Mouse (Mus musculus): Measurements from ENCODE around the gene Cops9.

GRCm38 (mm10) chr1:92646601-92647000 is 4.8 kb upstream of the Cops9 start:
- TF ChIP-seq CTCF (IDR thresholded peaks at IDR 0.05; ENCODE audit: low read depth): no peak
- TF ChIP-seq EP300 (IDR thresholded peaks at IDR 0.05; ENCODE audit: low read depth): no peak
